Mouse (Mus musculus): ENCODE data around the gene Ube2o.

GRCm38 (mm10) chr11:116505573-116505972, 75.7 kb downstream of the Ube2o start:
- TF ChIP-seq CTCF (IDR thresholded peaks at IDR 0.05; ENCODE audit: borderline replicate concordance, insufficient read depth, low read length) (no peak), POLR2A (IDR thresholded peaks at IDR 0.05; ENCODE audit: low read depth, low read length) (no peak)

Measured in embryonic fibroblast, embryonic 13.5 days (primary cell).